Mouse (Mus musculus) adrenal gland, postnatal 14 days (tissue): ENCODE measurements around the gene Ccl27a. TPM values are rescaled to one million over a fixed set of nuclear protein-coding genes. Genes with fewer than 3 reads are reported as not detected.

Experiments
- DNase-seq: peaks from one replicate; pipeline ENCODE4 v3.0.0; 2021; ENCODE audit warnings: mixed read lengths
- total RNA-seq: library from RNA; stranded (reverse); gene quantifications from 2 replicates; pipeline ENCODE4 v1.2.3, GENCODE M21; 2021

The Ccl27a gene
- total RNA-seq, 1 experiment from 2014 or later, result 34.9 TPM

- DNase-seq, result peak; percentile 91
Measured at GRCm38 (mm10) chr4:41755338-41756305, 18.4 kb downstream of the Ccl27a start, which contains the start of gene Sigmar1. Sigmar1 (minus strand) TSS chr4:41756157.

GRCm38 (mm10) chr4:41754797-41755337, 19.2 kb downstream of the Ccl27a start, which contains the start of gene Galt:
Galt (plus strand) TSS chr4:41755228.
- no peak for DNase-seq

- no peak for DNase-seq
Measured at GRCm38 (mm10) chr4:41745021-41745420, 29.0 kb downstream of the Ccl27a start.

- DNase-seq, result no peak
Measured at GRCm38 (mm10) chr4:41744131-41744530, 29.9 kb downstream of the Ccl27a start.

- DNase-seq, result peak; percentile 95
Measured at GRCm38 (mm10) chr4:41741158-41741560, 32.9 kb downstream of the Ccl27a start.

- peak; percentile 77 for DNase-seq
Measured at GRCm38 (mm10) chr4:41740380-41741157, 33.5 kb downstream of the Ccl27a start.

- no peak for DNase-seq
Measured at GRCm38 (mm10) chr4:41739260-41739659, 34.8 kb downstream of the Ccl27a start.

GRCm38 (mm10) chr4:41738256-41738603, 35.8 kb downstream of the Ccl27a start:
- no peak for DNase-seq

- DNase-seq, result peak; percentile 83
Measured at GRCm38 (mm10) chr4:41737602-41738255, 36.3 kb downstream of the Ccl27a start.

- no peak for DNase-seq
Measured at GRCm38 (mm10) chr4:41731052-41731765, 42.8 kb downstream of the Ccl27a start, which contains the start of gene Arid3c. Arid3c (minus strand) TSS chr4:41731142.

GRCm38 (mm10) chr4:41726826-41727621, 47.0 kb downstream of the Ccl27a start:
- no peak for DNase-seq

- peak; percentile 93 for DNase-seq
Measured at GRCm38 (mm10) chr4:41722918-41723351, 51.1 kb downstream of the Ccl27a start, which contains the start of gene Dctn3. Dctn3 (minus strand) TSS chr4:41723170.

Other genes with a start within 250 kb of the Ccl27a start
- gene Fam219a, start 204.7 kb downstream of the Ccl27a start, total RNA-seq, result 18.1 and 18.2 TPM in 2 replicates
- 0.34 and 2.2 TPM in 2 replicates for gene Dnaic1, start 204.5 kb downstream of the Ccl27a start, total RNA-seq
- gene Enho, start 133.9 kb downstream of the Ccl27a start, total RNA-seq, result 3.5 and 6.9 TPM in 2 replicates
- gene Cntfr, start 77.2 kb downstream of the Ccl27a start, total RNA-seq, result 61.2 and 63.2 TPM in 2 replicates
- 56.9 and 60.2 TPM in 2 replicates for gene Il11ra1, start 74.3 kb downstream of the Ccl27a start, total RNA-seq
- 30.1 and 34.1 TPM in 2 replicates for gene Rpp25l, start 60.7 kb downstream of the Ccl27a start, total RNA-seq
- 106 and 110 TPM in 2 replicates for gene Dctn3, start 51.1 kb downstream of the Ccl27a start, total RNA-seq
- not detected in 2 replicates for gene Arid3c, start 43.1 kb downstream of the Ccl27a start, total RNA-seq
- 36.1 and 42.3 TPM in 2 replicates for gene Galt, start 19.0 kb downstream of the Ccl27a start, total RNA-seq
- gene Sigmar1, start 18.1 kb downstream of the Ccl27a start, total RNA-seq, result 67.1 and 76.7 TPM in 2 replicates
- gene Gm21541, start 129.4 kb upstream of the Ccl27a start, total RNA-seq, result not detected in 2 replicates
- gene Gm20878, start 167.3 kb upstream of the Ccl27a start, total RNA-seq, result 4.2 and 4.8 TPM in 2 replicates
- gene Fam205a4, start 191.8 kb upstream of the Ccl27a start, total RNA-seq, result 0.41 and 0.82 TPM in 2 replicates